Mouse (Mus musculus) urinary bladder, postnatal 25 days (tissue): Measurements from ENCODE around the gene Mmrn1.

Source experiments
- DNase-seq: peaks from one replicate; pipeline ENCODE4 v3.0.0; 2022; ENCODE audit warnings: low spot score

Gene Mmrn1

GRCm38 (mm10) chr6:60993386-60994108 is 68.8 kb downstream of the Mmrn1 start:
- no peak for DNase-seq

- DNase-seq = no peak
Measured at GRCm38 (mm10) chr6:60994114-60994513, 69.3 kb downstream of the Mmrn1 start.

GRCm38 (mm10) chr6:60994521-60994920 is 69.7 kb downstream of the Mmrn1 start:
- DNase-seq = no peak

GRCm38 (mm10) chr6:60995596-60995995 is 70.8 kb downstream of the Mmrn1 start:
- DNase-seq = no peak

- no peak for DNase-seq
Measured at GRCm38 (mm10) chr6:60996328-60996727, 71.6 kb downstream of the Mmrn1 start.

GRCm38 (mm10) chr6:61001003-61001790 is 76.4 kb downstream of the Mmrn1 start:
- no peak for DNase-seq

- no peak for DNase-seq
Measured at GRCm38 (mm10) chr6:61003916-61004765, 79.4 kb downstream of the Mmrn1 start.

- DNase-seq = no peak
Measured at GRCm38 (mm10) chr6:61013780-61014179, 89.0 kb downstream of the Mmrn1 start.

- no peak for DNase-seq
Measured at GRCm38 (mm10) chr6:61019689-61020088, 94.9 kb downstream of the Mmrn1 start.

GRCm38 (mm10) chr6:61020995-61021394 is 96.2 kb downstream of the Mmrn1 start:
- no peak for DNase-seq

GRCm38 (mm10) chr6:61033251-61033650 is 108.5 kb downstream of the Mmrn1 start:
- DNase-seq = no peak
